In genomic region chr15:77864063-77864758, GRCm38 (mm10) we compare ENCODE assay signal across 25 mouse cellular contexts. TPM values are rescaled to one million over a fixed set of nuclear protein-coding genes. Genes with fewer than 3 reads are reported as not detected.
DNase-seq lines count a peak whose midpoint lies in the region; TF ChIP-seq lines count a peak whose summit lies in the region.
"Had no signal": no experiment of that assay in that cellular context is flagged by ENCODE, and none has a peak within 500 bp of the region (broad histone marks: within the 10 kb centered on the region; RNA-seq: fewer than 3 reads in every experiment).

No protein-coding gene starts in this region.

- H3K36me3 ChIP-seq in CH12.LX (replicated peaks in 1 of 2; ENCODE audit: control insufficient read depth in 1 of 2, insufficient read depth in 1 of 2, low read length in 1 of 2) = no peaks in the 10 kb centered on the region
- H3K36me3 ChIP-seq: embryonic facial prominence, embryonic 12.5 days; embryonic facial prominence, embryonic 15.5 days; forebrain, embryonic 12.5 days; forebrain, embryonic 15.5 days; hindbrain, embryonic 12.5 days; hindbrain, embryonic 15.5 days; intestine, embryonic 15.5 days had no signal

- no peaks in the 10 kb centered on the region for H3K79me2 ChIP-seq in CH12.LX (replicated peaks; ENCODE audit: control insufficient read depth, extremely low read depth, insufficient read depth, poor library complexity, severe bottlenecking)

- no peak for TF ChIP-seq POLR2A in CH12.LX (IDR thresholded peaks at IDR 0.05; ENCODE audit: low read depth, low read length)

- no peak overlapping the region for H3K4me2 ChIP-seq in CH12.LX (ENCODE audit: insufficient read depth, low read depth, poor library complexity, severe bottlenecking)
- H3K4me2 ChIP-seq: embryonic facial prominence, embryonic 12.5 days; embryonic facial prominence, embryonic 15.5 days; forebrain, embryonic 12.5 days; forebrain, embryonic 15.5 days; heart, embryonic 11.5 days; hindbrain, embryonic 12.5 days; hindbrain, embryonic 15.5 days; intestine, embryonic 15.5 days had no signal

- in situ Hi-C loops in CH12.LX (cut with MboI; ENCODE audit: low pct_ligation_motif_present, low pct_unique_long_range_greater_than_20kb, low sequenced_read_pairs) = no loop called here

- intact Hi-C loops in gastrocnemius, adult 2 months (cut with DNase I) = no loop called here

- no peak for TF ChIP-seq RAD21 in CH12.LX (IDR thresholded peaks at IDR 0.05; ENCODE audit: low read depth, low read length)

- H3K4me1 ChIP-seq in CH12.LX (ENCODE audit: control insufficient read depth in 1 of 2, insufficient read depth in 2 of 2) = peaks cover 28 to 54% of the 10 kb centered on the region in 2 experiments
- H3K4me1 ChIP-seq in brown adipose tissue, adult 24 weeks (ENCODE audit: control insufficient read depth, insufficient read depth, insufficient read length, low read length) = peaks cover 22% of the 10 kb centered on the region
- H3K4me1 ChIP-seq: embryonic facial prominence, embryonic 12.5 days; embryonic facial prominence, embryonic 15.5 days; hindbrain, embryonic 15.5 days had no signal

- dilution Hi-C loops in CH12.LX (cut with MboI; ENCODE audit: extremely low pct_ligation_motif_present, extremely low pct_unique_long_range_greater_than_20kb, low sequenced_read_pairs) = no loop called here

- no peak overlapping the region for H3K9ac ChIP-seq in CH12.LX (ENCODE audit: insufficient read depth, low read depth)
- H3K9ac ChIP-seq: embryonic facial prominence, embryonic 12.5 days; embryonic facial prominence, embryonic 15.5 days; forebrain, embryonic 12.5 days; forebrain, embryonic 15.5 days; hindbrain, embryonic 12.5 days; hindbrain, embryonic 15.5 days; intestine, embryonic 15.5 days had no signal

- no peaks in the 10 kb centered on the region for H3K27me3 ChIP-seq in CH12.LX (replicated peaks)
- H3K27me3 ChIP-seq: embryonic facial prominence, embryonic 12.5 days; embryonic facial prominence, embryonic 15.5 days; forebrain, embryonic 12.5 days; forebrain, embryonic 15.5 days; hindbrain, embryonic 12.5 days; hindbrain, embryonic 15.5 days; intestine, embryonic 15.5 days had no signal

- no peak for DNase-seq in gastrocnemius, adult 2 months
- no peak for DNase-seq in gastrocnemius, postnatal 4 days (ENCODE audit: low spot score in 2 of 2)
- DNase-seq in CH12.LX (ENCODE audit: extremely low read depth) = no peak
- peak; percentile 2 for DNase-seq in ES-CJ7 (ENCODE audit: low read depth, low spot score)
- DNase-seq in thymus, postnatal 25 days = no peak
- no peak for DNase-seq in urinary bladder, postnatal 36 days (ENCODE audit: low spot score in 2 of 2)
- DNase-seq in urinary bladder, postnatal 4 days (ENCODE audit: low spot score in 2 of 2) = no peak
- DNase-seq: adrenal gland, postnatal 10 days; adrenal gland, postnatal 36 days; cerebellum, adult 11 months; cerebellum, adult 2 months; cerebellum, adult 9-11 months; cerebellum, postnatal 25 days; gastrocnemius, postnatal 10 days; gastrocnemius, postnatal 36 days; heart, adult 11 months had no signal

- H3K4me3 ChIP-seq in gastrocnemius, adult 2 months = no peak overlapping the region
- H3K4me3 ChIP-seq in CH12.LX (replicated peaks in 1 of 3; ENCODE audit: low read depth in 2 of 3, low read length in 2 of 3, poor library complexity in 1 of 3) = no peak overlapping the region
- no peak overlapping the region for H3K4me3 ChIP-seq in brown adipose tissue, adult 24 weeks (ENCODE audit: insufficient read depth, low read depth, low read length)
- H3K4me3 ChIP-seq: embryonic facial prominence, embryonic 12.5 days; embryonic facial prominence, embryonic 15.5 days; forebrain, embryonic 12.5 days; forebrain, embryonic 15.5 days; hindbrain, embryonic 12.5 days; hindbrain, embryonic 15.5 days; intestine, embryonic 15.5 days had no signal

- no peak for TF ChIP-seq EP300 in CH12.LX (IDR thresholded peaks at IDR 0.05; ENCODE audit: low read length)

- TF ChIP-seq CTCF in gastrocnemius, adult 2 months (IDR thresholded peaks at IDR 0.05) = no peak
- no peak for TF ChIP-seq CTCF in CH12.LX (conservative IDR thresholded peaks at IDR 0.05 in 1 of 2, IDR thresholded peaks at IDR 0.05 in 1 of 2; ENCODE audit: low read depth in 2 of 2, low read length in 2 of 2)

- peaks cover 4% of the 10 kb centered on the region for H3K9me3 ChIP-seq in CH12.LX (replicated peaks; ENCODE audit: low read length)
- H3K9me3 ChIP-seq: embryonic facial prominence, embryonic 12.5 days; embryonic facial prominence, embryonic 15.5 days; forebrain, embryonic 12.5 days; forebrain, embryonic 15.5 days; hindbrain, embryonic 12.5 days; hindbrain, embryonic 15.5 days; intestine, embryonic 15.5 days had no signal

- H3K27ac ChIP-seq in gastrocnemius, adult 2 months = 0 out of 2 replicates have a peak overlapping the region, but pooled peaks have one; percentile 5
- peak overlapping the region; percentile 94 for H3K27ac ChIP-seq in CH12.LX (ENCODE audit: insufficient read depth, low read depth)
- H3K27ac ChIP-seq in brown adipose tissue, adult 24 weeks (replicated peaks; ENCODE audit: low read depth, low read length) = peak overlapping the region; percentile 78
- H3K27ac ChIP-seq: embryonic facial prominence, embryonic 12.5 days; embryonic facial prominence, embryonic 15.5 days; forebrain, embryonic 12.5 days; forebrain, embryonic 15.5 days; hindbrain, embryonic 12.5 days; hindbrain, embryonic 15.5 days; intestine, embryonic 15.5 days had no signal

TF ChIP-seq in CH12.LX, 34 proteins besides CTCF, POLR2A, EP300 and RAD21:
- TF ChIP-seq HCFC1 (IDR thresholded peaks at IDR 0.05; ENCODE audit: low read depth, low read length) (no peak), BHLHE40 (IDR thresholded peaks at IDR 0.05; ENCODE audit: low read depth, low read length) (peak; percentile 77), MAX (IDR thresholded peaks at IDR 0.05; ENCODE audit: low read length) (peak; percentile 52; the same call in 1 of the 2 replicates)

RNA-seq across cellular contexts. Expression of gene Myh9, which starts 22.2 kb away (rescaled TPM):
- total RNA-seq in gastrocnemius, adult 2 months (2021) = 10 to 100 TPM; 37.4 to 57.4 TPM
- total RNA-seq in gastrocnemius, postnatal 4 days (2021) = 100 to 1,000 TPM; 171 to 187 TPM
- total RNA-seq in CH12.LX (2012; rRNA removed) (128 and 146 TPM in 2 replicates), CH12.LX (2014; rRNA removed) (43.8 and 46.4 TPM in 2 replicates)
- polyA plus RNA-seq in CH12.LX (2012; ENCODE audit: insufficient read length, low read depth) = 165 and 178 TPM in 2 replicates
- polyA plus RNA-seq in brown adipose tissue, adult 24 weeks (2012; ENCODE audit: insufficient read depth, insufficient read length, missing spikeins) = 36.0 and 59.3 TPM in 2 replicates

Comparison
In these comparisons a context has a peak if more than half of its experiments do, and no peak if none do; other contexts are left out.
1. H3K27ac ChIP-seq: peak in every context shown above with its lines; median percentile 94 in CH12.LX; 78 in brown adipose tissue, adult 24 weeks; 5 in gastrocnemius, adult 2 months.